Mouse (Mus musculus) heart, postnatal 0 days (tissue): ENCODE measurements around the gene Ascl3. TPM values are rescaled to one million over a fixed set of nuclear protein-coding genes. Genes with fewer than 3 reads are reported as not detected.

ENCODE experiments used
- ATAC-seq: fragments of 200-750 bp; cut with Nextera tagmentation; 2 replicates; pipeline ENCODE4 v1.8.0; 2017; ENCODE audit warnings: low read depth, moderate number of reproducible peaks, moderate library complexity; ENCODE audit not compliant: insufficient read depth
- DNase-seq: peaks from one replicate; pipeline ENCODE4 v3.0.0-alpha.2; 2016; ENCODE audit warnings: low spot score
- H3K27ac ChIP-seq: fragments of 300-500 bp; sonication (generic); 2 replicates; pipeline ENCODE4 v1.5.1; 2014; ENCODE audit warnings: low read depth, mild to moderate bottlenecking
- H3K27me3 ChIP-seq: fragments of 300-500 bp; sonication (generic); 2 replicates; pipeline ENCODE4 v1.6.1; 2014; ENCODE audit warnings: low read length, mixed read lengths; ENCODE audit not compliant: control insufficient read depth, insufficient read depth
- H3K36me3 ChIP-seq: fragments of 300-500 bp; sonication (generic); replicated peaks from 2 replicates; pipeline ENCODE4 v1.6.1; 2014; ENCODE audit warnings: low read length, mixed read lengths; ENCODE audit not compliant: control insufficient read depth, insufficient read depth
- H3K4me1 ChIP-seq: fragments of 300-500 bp; sonication (generic); 2 replicates; pipeline ENCODE4 v1.6.1; 2014; ENCODE audit warnings: antibody characterized with exemption; ENCODE audit not compliant: control insufficient read depth, insufficient read depth
- H3K4me2 ChIP-seq: fragments of 300-500 bp; sonication (generic); 2 replicates; pipeline ENCODE4 v1.6.1; 2014; ENCODE audit warnings: low read depth, mild to moderate bottlenecking, low read length, moderate library complexity
- H3K4me3 ChIP-seq: fragments of 300-500 bp; sonication (generic); 2 replicates; pipeline ENCODE4 v1.5.1; 2014; ENCODE audit warnings: low read depth, low read length
- H3K9ac ChIP-seq: fragments of 300-500 bp; sonication (generic); replicated peaks from 2 replicates; pipeline ENCODE4 v1.6.1; 2014; ENCODE audit warnings: low read depth, low read length, mixed read lengths
- H3K9me3 ChIP-seq: fragments of 300-500 bp; sonication (generic); replicated peaks from 2 replicates; pipeline ENCODE4 v1.6.1; 2016; ENCODE audit warnings: low read length; ENCODE audit not compliant: control insufficient read depth
- CTCF ChIP-seq: IDR thresholded peaks from 2 replicates; pipeline ENCODE4 v1.5.1; 2016; ENCODE audit warnings: antibody characterized with exemption, control low read depth, low read depth
- EP300 ChIP-seq: IDR thresholded peaks from 2 replicates; pipeline ENCODE4 v1.6.1; 2016; ENCODE audit warnings: antibody characterized with exemption, low read depth
- WGBS: fragments of 180-500 bp; shearing (Covaris S2); extraction: QIAGEN DNeasy Blood & Tissue Kit; methylation state at CpG from one replicate; pipeline ENCODE4 v1.1.7; 2014; 5-methylcytosine and 5-hydroxymethylcytosine counted together
- polyA plus RNA-seq: library from polyadenylated mRNA; unstranded; fragments of >200 nt; fragmentation: Nextera tagmentation; extraction: Ambion mirVana; gene quantifications from 2 replicates; pipeline ENCODE4 v1.2.1, GENCODE M21; 2015
- total RNA-seq: library from RNA; depleted of rRNA; stranded (reverse); fragments of >200 nt; gene quantifications from 2 replicates; pipeline ENCODE4 v1.2.3, GENCODE M21; 2014; ENCODE audit warnings: low replicate concordance

Gene Ascl3
- total and polyA plus RNA-seq, 2 experiments from 2014 or later, result not detected

DNA sequence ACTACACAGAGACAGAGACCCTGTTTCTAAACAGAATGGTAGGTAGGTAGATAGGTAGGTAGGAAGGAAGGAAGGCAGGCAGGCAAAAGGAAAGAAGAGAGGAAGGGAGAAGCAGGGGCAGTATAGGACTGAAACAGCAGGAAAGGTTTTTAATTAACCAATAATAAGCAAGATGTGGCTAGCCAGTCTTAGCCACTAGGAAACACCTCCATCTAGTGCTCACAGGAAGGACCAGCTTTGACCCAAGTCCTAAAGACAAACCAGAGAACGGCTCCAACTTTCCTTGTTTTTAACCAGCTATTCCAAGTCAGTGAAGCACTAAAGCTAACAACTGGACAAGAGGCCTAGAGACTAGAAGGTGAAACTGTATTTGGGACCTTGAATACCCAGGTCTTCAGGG lies 16.2 kb upstream of the Ascl3 start:
- H3K4me2 ChIP-seq, result no peak overlapping the region
- peaks cover 5% of the 10 kb centered on the region; the same call in 1 of the 2 replicates for H3K4me1 ChIP-seq
- H3K4me3 ChIP-seq, result no peak overlapping the region
- peak; percentile 26 for TF ChIP-seq CTCF
- TF ChIP-seq EP300, result no peak
- DNase-seq (no peak), ATAC-seq (no peak)
- H3K9me3 ChIP-seq, result no peaks in the 10 kb centered on the region
- no peaks in the 10 kb centered on the region for H3K27me3 ChIP-seq
- H3K36me3 ChIP-seq, result peaks cover 45% of the 10 kb centered on the region
- H3K27ac ChIP-seq, result no peak overlapping the region
- no peak overlapping the region for H3K9ac ChIP-seq
- 54% methylated on average over 1 of the region's 1 CpGs for WGBS

DNA sequence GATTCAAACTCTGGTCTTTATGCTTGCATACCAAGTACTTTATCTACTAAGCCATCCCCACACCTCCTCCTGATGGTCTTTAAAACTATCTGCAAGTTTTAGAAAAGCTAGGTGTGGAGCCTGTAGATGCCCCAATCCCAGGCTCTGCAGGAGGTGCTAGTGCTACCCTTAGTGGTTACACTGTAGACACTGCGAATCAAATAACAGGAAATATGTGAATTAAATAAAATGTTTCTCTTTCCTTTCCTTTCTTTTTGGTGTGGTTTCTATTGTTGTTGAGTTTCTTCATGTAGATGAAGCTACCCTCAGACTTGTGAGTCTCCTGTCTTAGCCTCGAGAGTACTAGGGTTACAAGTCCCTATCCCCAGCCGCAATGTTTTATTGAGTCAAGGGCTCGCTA lies 10.2 kb upstream of the Ascl3 start:
- ATAC-seq, result no peak
- no peaks in the 10 kb centered on the region for H3K4me1 ChIP-seq
- H3K27me3 ChIP-seq, result no peaks in the 10 kb centered on the region
- 87% methylated on average over 4 of the region's 4 CpGs for WGBS
- no peak overlapping the region for H3K9ac ChIP-seq
- no peak overlapping the region for H3K27ac ChIP-seq
- no peaks in the 10 kb centered on the region for H3K9me3 ChIP-seq
- no peak overlapping the region for H3K4me2 ChIP-seq
- peaks cover 87% of the 10 kb centered on the region for H3K36me3 ChIP-seq
- DNase-seq, result no peak
- H3K4me3 ChIP-seq, result no peak overlapping the region
- TF ChIP-seq CTCF (no peak), EP300 (no peak)

DNA sequence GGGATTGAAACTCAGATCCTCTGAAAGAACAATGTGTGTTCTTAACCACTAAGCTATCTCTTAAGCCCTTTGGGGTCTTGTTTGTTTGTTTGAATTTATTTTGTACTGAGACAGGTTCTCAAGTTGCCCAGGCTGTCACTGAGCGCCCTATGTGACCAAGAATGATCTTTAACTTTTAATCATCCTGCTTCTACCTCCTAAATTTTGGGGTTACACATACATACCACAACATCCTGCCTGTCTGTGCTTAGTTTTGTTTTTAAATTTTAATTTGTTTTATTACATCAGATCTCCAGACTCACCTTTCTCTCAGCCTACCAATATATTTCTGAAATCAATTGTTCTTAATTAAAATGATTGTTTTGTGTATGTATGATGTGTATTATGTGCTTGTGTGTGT lies 9.5 kb upstream of the Ascl3 start:
- no peaks in the 10 kb centered on the region for H3K27me3 ChIP-seq
- no peak overlapping the region for H3K4me2 ChIP-seq
- H3K27ac ChIP-seq, result no peak overlapping the region
- TF ChIP-seq EP300, result no peak
- TF ChIP-seq CTCF, result no peak
- H3K9me3 ChIP-seq, result no peaks in the 10 kb centered on the region
- DNase-seq, result no peak
- no peak for ATAC-seq
- peaks cover 87% of the 10 kb centered on the region for H3K36me3 ChIP-seq
- WGBS, result 90% methylated on average over 1 of the region's 1 CpGs
- H3K4me1 ChIP-seq, result no peaks in the 10 kb centered on the region
- H3K9ac ChIP-seq, result no peak overlapping the region
- H3K4me3 ChIP-seq, result no peak overlapping the region

DNA sequence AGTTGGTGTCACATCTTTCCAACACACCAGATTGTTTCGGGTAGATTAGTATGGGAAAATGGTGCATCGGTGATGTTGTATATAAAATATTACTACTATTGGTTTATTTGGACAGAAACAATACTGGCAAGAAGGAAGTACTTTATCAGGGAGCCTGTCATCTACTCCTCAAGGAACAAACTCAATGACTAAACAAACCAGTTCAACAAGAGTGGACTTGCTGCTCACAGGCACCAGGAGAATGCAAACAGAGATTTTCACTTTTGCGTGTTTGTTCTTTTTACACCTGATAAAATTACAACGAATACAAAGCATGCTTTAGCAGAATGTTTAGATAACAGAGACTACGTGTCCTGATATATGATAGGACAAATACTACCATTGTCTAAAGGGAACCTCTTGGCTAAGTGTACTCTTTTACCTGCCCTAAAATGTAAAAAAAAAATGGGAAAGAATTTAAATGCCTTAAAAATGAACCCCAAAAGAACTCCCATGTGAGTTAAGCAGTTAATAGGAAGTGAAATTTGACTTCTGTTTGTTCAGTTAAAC lies 8.4 kb upstream of the Ascl3 start:
- Histone ChIP-seq H3K27me3 (no peaks in the 10 kb centered on the region), H3K4me3 (no peak overlapping the region), H3K4me2 (no peak overlapping the region), H3K27ac (no peak overlapping the region), H3K9me3 (no peaks in the 10 kb centered on the region), H3K4me1 (no peaks in the 10 kb centered on the region), H3K9ac (no peak overlapping the region), H3K36me3 (peaks cover 88% of the 10 kb centered on the region)
- ATAC-seq (no peak), DNase-seq (no peak)
- 59% methylated on average over 5 of the region's 5 CpGs for WGBS
- TF ChIP-seq EP300 (no peak), CTCF (no peak)

DNA sequence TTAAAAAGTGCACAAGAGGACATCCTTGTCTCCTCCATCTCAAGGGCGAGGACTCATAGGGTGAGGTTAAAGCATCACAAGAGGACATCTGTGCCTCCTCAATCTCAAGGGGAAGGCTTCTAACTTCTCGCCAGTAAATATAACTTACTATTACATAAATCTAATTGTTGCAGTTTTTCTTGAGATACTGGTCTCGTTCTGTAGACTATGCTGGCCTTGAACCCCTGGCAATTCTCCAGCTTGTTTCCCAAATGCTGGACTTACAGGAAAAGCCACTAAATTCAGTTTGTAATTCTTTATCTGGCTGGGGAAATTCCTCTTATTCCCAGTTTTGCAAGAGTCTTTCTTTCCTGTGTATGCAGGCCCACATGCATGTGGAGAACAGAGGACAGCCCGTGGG lies 3.3 kb upstream of the Ascl3 start:
- DNase-seq, result no peak
- H3K4me2 ChIP-seq, result no peak overlapping the region
- no peaks in the 10 kb centered on the region for H3K27me3 ChIP-seq
- no peak for ATAC-seq
- H3K4me3 ChIP-seq, result no peak overlapping the region
- no peaks in the 10 kb centered on the region for H3K4me1 ChIP-seq
- TF ChIP-seq EP300 (no peak), CTCF (no peak)
- H3K36me3 ChIP-seq, result peaks cover 46% of the 10 kb centered on the region
- no peaks in the 10 kb centered on the region for H3K9me3 ChIP-seq
- no peak overlapping the region for H3K9ac ChIP-seq
- no peak overlapping the region for H3K27ac ChIP-seq
- WGBS, result 74% methylated on average over 4 of the region's 4 CpGs

DNA sequence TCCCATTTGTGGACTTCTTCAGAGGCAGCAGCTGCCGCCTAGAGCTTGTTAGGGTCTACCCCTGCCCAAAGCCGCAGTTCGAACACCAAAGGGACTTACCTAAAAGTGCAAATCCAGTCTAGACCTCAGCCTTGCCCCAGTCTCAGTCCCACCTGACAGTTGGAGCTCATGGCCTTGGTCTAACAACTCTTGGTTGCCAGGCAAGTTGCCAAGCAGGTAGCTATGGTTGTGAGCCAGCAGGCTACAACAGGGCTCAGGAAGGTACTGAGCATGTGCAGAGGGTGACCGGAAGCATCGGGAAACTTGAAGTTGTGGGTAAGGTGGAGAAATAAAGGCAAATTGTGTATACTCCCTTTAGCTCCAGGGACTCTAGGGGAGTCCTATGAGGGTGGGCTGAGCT lies 7.8 kb downstream of the Ascl3 start, which contains the start of gene BC051019:
Gene BC051019 (minus strand): TSS at position 154 of the 400 bp plus-strand sequence.
- no peak for DNase-seq
- H3K27me3 ChIP-seq, result no peaks in the 10 kb centered on the region
- no peak for ATAC-seq
- WGBS, result 92% methylated on average over 5 of the region's 5 CpGs
- no peak within 1 kb of the TSS for H3K9ac ChIP-seq
- H3K4me3 ChIP-seq, result no peak within 1 kb of the TSS
- H3K36me3 ChIP-seq, result no peaks in the 10 kb centered on the region
- no peaks in the 10 kb centered on the region for H3K9me3 ChIP-seq
- TF ChIP-seq CTCF, result no peak
- no peak for TF ChIP-seq EP300
- H3K4me2 ChIP-seq, result no peak within 1 kb of the TSS
- no peak within 1 kb of the TSS for H3K27ac ChIP-seq
- no peaks in the 10 kb centered on the region for H3K4me1 ChIP-seq
